Mouse (Mus musculus): ENCODE measurements around the gene Cideb. TPM values are rescaled to one million over a fixed set of nuclear protein-coding genes. Genes with fewer than 3 reads are reported as not detected.

Gene Cideb
- polyA plus RNA-seq, 1 experiment from 2014 or later = 0.80 TPM

GRCm38 (mm10) chr14:55734869-55735268, 23.4 kb downstream of the Cideb start:
- no peaks in the 10 kb centered on the region for H3K27me3 ChIP-seq
- 74% methylated on average over 7 of the region's 7 CpGs for WGBS
- no peak overlapping the region for H3K9ac ChIP-seq
- no peak for ATAC-seq (ENCODE audit: borderline replicate concordance, extremely low read depth, low FRiP score, low TSS enrichment)
- no peak overlapping the region for H3K4me3 ChIP-seq
- no peak overlapping the region for H3K4me2 ChIP-seq
- H3K36me3 ChIP-seq = peaks cover 19% of the 10 kb centered on the region
- no peaks in the 10 kb centered on the region for H3K4me1 ChIP-seq
- H3K27ac ChIP-seq = no peak overlapping the region
- no peaks in the 10 kb centered on the region for H3K9me3 ChIP-seq

- Histone ChIP-seq H3K4me3 (no peak overlapping the region), H3K9me3 (no peaks in the 10 kb centered on the region), H3K4me1 (no peaks in the 10 kb centered on the region), H3K27ac (no peak overlapping the region), H3K27me3 (no peaks in the 10 kb centered on the region), H3K9ac (no peak overlapping the region), H3K4me2 (no peak overlapping the region), H3K36me3 (peaks cover 9% of the 10 kb centered on the region; the same call in 1 of the 2 replicates)
- 68% methylated on average over 10 of the region's 10 CpGs for WGBS
- ATAC-seq (ENCODE audit: borderline replicate concordance, extremely low read depth, low FRiP score, low TSS enrichment) = no peak
Observed at GRCm38 (mm10) chr14:55733889-55734288, 24.4 kb downstream of the Cideb start.

- no peak overlapping the region for H3K27ac ChIP-seq
- no peak for ATAC-seq (ENCODE audit: borderline replicate concordance, extremely low read depth, low FRiP score, low TSS enrichment)
- no peaks in the 10 kb centered on the region for H3K36me3 ChIP-seq
- H3K27me3 ChIP-seq = no peaks in the 10 kb centered on the region
- WGBS = 73% methylated on average over 7 of the region's 7 CpGs
- H3K4me2 ChIP-seq = no peak overlapping the region
- no peaks in the 10 kb centered on the region for H3K9me3 ChIP-seq
- no peak overlapping the region for H3K4me3 ChIP-seq
- H3K9ac ChIP-seq = no peak overlapping the region
- peaks cover 8% of the 10 kb centered on the region; the same call in 1 of the 2 replicates for H3K4me1 ChIP-seq
Observed at GRCm38 (mm10) chr14:55730531-55731032, 27.7 kb downstream of the Cideb start.

- Histone ChIP-seq H3K9ac (no peak overlapping the region), H3K4me2 (no peak overlapping the region), H3K9me3 (no peaks in the 10 kb centered on the region), H3K27ac (no peak overlapping the region), H3K36me3 (no peaks in the 10 kb centered on the region), H3K4me1 (peaks cover 8% of the 10 kb centered on the region; the same call in 1 of the 2 replicates), H3K27me3 (no peaks in the 10 kb centered on the region), H3K4me3 (no peak overlapping the region)
- no peak for ATAC-seq (ENCODE audit: borderline replicate concordance, extremely low read depth, low FRiP score, low TSS enrichment)
- 74% methylated on average over 7 of the region's 7 CpGs for WGBS
Observed at GRCm38 (mm10) chr14:55730116-55730515, 28.1 kb downstream of the Cideb start.

- Histone ChIP-seq H3K36me3 (no peaks in the 10 kb centered on the region), H3K4me3 (no peak overlapping the region), H3K9ac (no peak overlapping the region), H3K27me3 (no peaks in the 10 kb centered on the region), H3K4me1 (peaks cover 8% of the 10 kb centered on the region; the same call in 1 of the 2 replicates), H3K4me2 (no peak overlapping the region), H3K27ac (0 out of 2 replicates have a peak overlapping the region, but pooled peaks have one; percentile 1), H3K9me3 (no peaks in the 10 kb centered on the region)
- 42% methylated on average over 8 of the region's 8 CpGs for WGBS
- no peak for ATAC-seq (ENCODE audit: borderline replicate concordance, extremely low read depth, low FRiP score, low TSS enrichment)
Observed at GRCm38 (mm10) chr14:55727889-55728685, 30.2 kb downstream of the Cideb start.

GRCm38 (mm10) chr14:55726261-55726660, 32.0 kb downstream of the Cideb start:
- H3K4me1 ChIP-seq = peaks cover 16% of the 10 kb centered on the region; the same call in 1 of the 2 replicates
- H3K4me2 ChIP-seq = no peak overlapping the region

GRCm38 (mm10) chr14:55724411-55724871, 33.8 kb downstream of the Cideb start:
- 44% methylated on average over 8 of the region's 8 CpGs for WGBS
- H3K27ac ChIP-seq = no peak overlapping the region
- peaks cover 23% of the 10 kb centered on the region; the same call in 1 of the 2 replicates for H3K4me1 ChIP-seq
- H3K36me3 ChIP-seq = peaks cover 6% of the 10 kb centered on the region; the same call in 1 of the 2 replicates
- H3K9me3 ChIP-seq = no peaks in the 10 kb centered on the region
- no peak overlapping the region for H3K4me2 ChIP-seq
- no peak overlapping the region for H3K9ac ChIP-seq
- no peak overlapping the region for H3K4me3 ChIP-seq
- H3K27me3 ChIP-seq = no peaks in the 10 kb centered on the region
- ATAC-seq (ENCODE audit: borderline replicate concordance, extremely low read depth, low FRiP score, low TSS enrichment) = no peak

More at GRCm38 (mm10) chr14:55726261-55726660, 32.0 kb downstream of the Cideb start:
- Histone ChIP-seq H3K27ac (no peak overlapping the region), H3K4me3 (no peak overlapping the region), H3K9me3 (no peaks in the 10 kb centered on the region), H3K36me3 (no peaks in the 10 kb centered on the region), H3K27me3 (no peaks in the 10 kb centered on the region), H3K9ac (no peak overlapping the region)
- ATAC-seq (ENCODE audit: borderline replicate concordance, extremely low read depth, low FRiP score, low TSS enrichment) = no peak

- Histone ChIP-seq H3K9me3 (no peaks in the 10 kb centered on the region), H3K27me3 (no peaks in the 10 kb centered on the region), H3K4me2 (no peak overlapping the region), H3K36me3 (peaks cover 8% of the 10 kb centered on the region), H3K4me3 (no peak overlapping the region), H3K4me1 (peaks cover 23% of the 10 kb centered on the region; the same call in 1 of the 2 replicates), H3K9ac (no peak overlapping the region), H3K27ac (no peak overlapping the region)
- ATAC-seq (ENCODE audit: borderline replicate concordance, extremely low read depth, low FRiP score, low TSS enrichment) = no peak
- 90% methylated on average over 7 of the region's 7 CpGs for WGBS
Observed at GRCm38 (mm10) chr14:55723433-55723832, 34.8 kb downstream of the Cideb start.

- ATAC-seq (ENCODE audit: borderline replicate concordance, extremely low read depth, low FRiP score, low TSS enrichment) = 0 out of 2 replicates have a peak, but pooled peaks have one; percentile 7
Observed at GRCm38 (mm10) chr14:55722438-55722945, 35.8 kb downstream of the Cideb start.

GRCm38 (mm10) chr14:55721700-55722437, 36.4 kb downstream of the Cideb start, which contains the start of gene Rabggta:
Gene Rabggta, minus strand, starts transcription at chr14:55722263.
- peak; percentile 95 for ATAC-seq (ENCODE audit: borderline replicate concordance, extremely low read depth, low FRiP score, low TSS enrichment)
- WGBS = under 1% methylated on average over 47 of the region's 50 CpGs
- peaks cover 15% of the 10 kb centered on the region; the same call in 1 of the 2 replicates for H3K4me1 ChIP-seq

More at GRCm38 (mm10) chr14:55722438-55722945, 35.8 kb downstream of the Cideb start:
- Histone ChIP-seq H3K27ac (no peak overlapping the region), H3K36me3 (peaks cover 15% of the 10 kb centered on the region), H3K27me3 (no peaks in the 10 kb centered on the region), H3K9me3 (no peaks in the 10 kb centered on the region), H3K4me2 (peak overlapping the region; percentile 72), H3K9ac (peak overlapping the region; percentile 68), H3K4me3 (peak overlapping the region; percentile 84), H3K4me1 (peaks cover 18% of the 10 kb centered on the region; the same call in 1 of the 2 replicates)
- WGBS = 44% methylated on average over 8 of the region's 8 CpGs

GRCm38 (mm10) chr14:55721076-55721475, 37.2 kb downstream of the Cideb start:
- 69% methylated on average over 6 of the region's 6 CpGs for WGBS
- H3K27ac ChIP-seq = no peak overlapping the region

More at GRCm38 (mm10) chr14:55721700-55722437, 36.4 kb downstream of the Cideb start, which contains the start of gene Rabggta:
- H3K4me3 ChIP-seq = peak within 1 kb of the TSS; percentile 84
- peak within 1 kb of the TSS; percentile 89 for H3K27ac ChIP-seq
- H3K9ac ChIP-seq = peak within 1 kb of the TSS; percentile 68
- no peaks in the 10 kb centered on the region for H3K9me3 ChIP-seq
- peak within 1 kb of the TSS; percentile 72 for H3K4me2 ChIP-seq
- H3K27me3 ChIP-seq = no peaks in the 10 kb centered on the region
- H3K36me3 ChIP-seq = peaks cover 22% of the 10 kb centered on the region

More at GRCm38 (mm10) chr14:55721076-55721475, 37.2 kb downstream of the Cideb start:
- Histone ChIP-seq H3K9me3 (no peaks in the 10 kb centered on the region), H3K27me3 (no peaks in the 10 kb centered on the region), H3K36me3 (peaks cover 22% of the 10 kb centered on the region), H3K4me2 (peak overlapping the region; percentile 72), H3K4me1 (peaks cover 15% of the 10 kb centered on the region; the same call in 1 of the 2 replicates), H3K4me3 (peak overlapping the region; percentile 84), H3K9ac (no peak overlapping the region)
- ATAC-seq (ENCODE audit: borderline replicate concordance, extremely low read depth, low FRiP score, low TSS enrichment) = no peak
